Mouse (Mus musculus) left cerebral cortex, adult 9 months (tissue): ENCODE measurements at regions not wholly inside any gene's neighbourhood (a gene's known extent, or its start where the extent isn't known, plus 50 kb on each side); places are given as distances from the start of the nearest gene placed in this dataset.

Experiments
- DNase-seq, 2 experiments: peaks; one replicate each; pipeline ENCODE4 v3.0.0; 2022; ENCODE audit warnings: low spot score in 2 of 2

- DNase-seq: no peak
These were observed 254.8 kb downstream of the Ajap1 start for GRCm38 (mm10) chr4:153227680-153228420.

- DNase-seq: peak in 1 of 2 experiments; percentile 9
These were observed 257.9 kb downstream of the Ajap1 start for GRCm38 (mm10) chr4:153224618-153225177.

DNA sequence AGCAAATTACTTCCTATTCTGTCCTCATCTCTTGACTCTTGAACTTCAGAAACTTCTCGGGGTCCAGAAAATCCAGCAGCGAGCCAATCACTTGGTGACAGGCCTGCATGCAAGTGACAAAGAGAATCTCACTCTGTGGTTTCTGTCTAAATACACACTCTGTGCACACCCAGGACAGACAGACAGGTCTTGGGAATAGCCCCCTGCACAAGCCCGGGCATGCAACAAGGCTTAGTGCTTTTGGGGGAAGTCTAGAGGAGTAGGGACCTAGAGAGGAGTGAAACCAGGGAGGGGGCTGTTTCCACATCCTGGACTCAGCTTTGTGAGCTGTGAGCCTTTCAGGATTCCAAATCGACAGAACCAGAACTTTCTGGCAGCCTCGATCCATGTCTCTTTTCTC, 259.6 kb downstream of the Ajap1 start:
- no peak for DNase-seq

GRCm38 (mm10) chr4:153220485-153220884, 262.1 kb downstream of the Ajap1 start:
- DNase-seq: no peak

DNA sequence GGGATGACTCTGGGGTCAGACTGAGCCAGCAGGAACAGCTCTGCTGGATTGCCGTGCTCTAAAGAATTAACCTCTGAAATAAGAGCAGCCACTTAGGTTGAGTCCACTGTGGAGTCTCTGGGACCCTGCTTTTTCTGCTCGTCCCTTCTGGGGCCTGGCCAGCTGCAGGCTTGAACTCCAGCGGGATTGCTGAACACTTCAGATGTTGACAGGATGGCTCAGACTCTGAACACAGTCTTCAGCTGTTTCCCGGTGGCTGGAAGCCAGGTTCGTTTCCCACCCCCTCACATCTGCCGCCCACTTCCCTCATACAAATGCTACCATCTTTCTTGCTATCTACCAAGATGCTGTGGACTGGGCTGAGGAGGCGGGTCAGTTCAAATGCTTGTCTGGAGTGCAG, 262.5 kb downstream of the Ajap1 start:
- DNase-seq: peak in 1 of 2 experiments; percentile 35

DNA sequence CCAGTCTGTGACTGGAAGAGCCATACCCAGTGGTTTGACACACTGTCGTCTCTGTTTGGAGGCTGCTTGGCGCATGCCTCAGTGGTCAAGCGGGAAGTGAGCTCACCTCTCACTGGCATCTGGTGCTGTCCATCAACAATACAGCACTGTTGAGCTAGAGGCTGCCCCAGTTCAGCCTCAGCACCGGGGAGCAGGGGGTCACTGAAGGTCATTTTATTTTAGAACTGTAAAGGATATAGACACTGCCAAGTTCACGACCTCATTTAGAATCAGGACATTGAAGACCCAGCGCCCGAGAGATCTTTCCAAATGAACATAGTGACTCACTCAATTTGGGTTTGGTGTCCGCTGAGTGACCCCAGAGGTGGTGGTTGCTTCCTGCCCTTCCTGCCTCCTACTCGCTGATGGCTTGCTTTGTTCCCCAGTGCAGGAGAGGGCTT, 265.1 kb downstream of the Ajap1 start:
- DNase-seq: peak in 1 of 2 experiments; percentile 43

GRCm38 (mm10) chr4:153212095-153212494, 270.5 kb downstream of the Ajap1 start:
- DNase-seq: no peak

- no peak for DNase-seq
These were observed 273.8 kb downstream of the Ajap1 start for GRCm38 (mm10) chr4:153208822-153209221.

DNA sequence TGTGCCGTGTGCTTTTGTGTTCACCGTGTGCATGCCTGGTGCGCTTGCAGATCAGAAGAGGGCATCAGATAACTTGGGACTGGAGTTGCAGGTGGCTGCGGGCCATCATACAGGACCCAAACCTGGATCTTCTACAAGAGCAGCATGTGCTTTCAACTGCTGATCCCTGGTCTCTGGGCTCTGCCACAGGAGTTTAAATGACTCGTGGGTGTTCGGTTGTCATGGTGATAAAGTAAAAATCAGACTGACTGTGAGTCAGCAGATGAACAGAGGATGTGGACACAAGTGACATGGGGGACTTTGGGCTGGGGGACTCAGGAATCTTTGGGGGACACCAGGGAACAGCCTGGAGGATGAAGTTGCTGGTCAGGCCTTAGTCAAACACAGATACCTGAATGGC, 274.4 kb downstream of the Ajap1 start:
- DNase-seq: no peak

DNA sequence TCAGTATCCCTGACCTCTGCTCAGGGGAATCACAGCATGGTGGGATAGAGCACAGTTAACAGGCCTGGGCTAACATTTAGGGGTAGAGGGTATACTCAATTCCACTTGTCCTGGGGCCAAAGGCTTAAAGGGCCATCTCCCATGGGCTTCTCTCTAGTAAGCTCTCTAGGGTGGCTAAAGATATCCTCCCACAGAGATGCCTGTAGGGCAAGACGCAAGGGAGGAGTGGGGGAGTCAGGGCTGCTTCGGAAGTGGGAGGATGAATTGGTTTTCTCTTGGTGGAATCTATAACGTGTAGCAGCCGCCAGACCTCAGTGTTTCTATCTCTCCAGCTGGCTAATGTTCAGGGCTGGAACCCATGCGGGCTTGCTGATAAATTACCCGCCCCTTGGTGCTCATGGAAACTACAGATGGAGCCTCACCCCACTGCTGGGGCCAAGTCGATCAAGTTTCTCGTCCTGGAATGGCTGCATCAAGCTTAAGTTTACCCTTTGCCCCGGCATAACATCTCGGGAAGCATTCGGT, 275.0 kb downstream of the Ajap1 start:
- no peak for DNase-seq

DNA sequence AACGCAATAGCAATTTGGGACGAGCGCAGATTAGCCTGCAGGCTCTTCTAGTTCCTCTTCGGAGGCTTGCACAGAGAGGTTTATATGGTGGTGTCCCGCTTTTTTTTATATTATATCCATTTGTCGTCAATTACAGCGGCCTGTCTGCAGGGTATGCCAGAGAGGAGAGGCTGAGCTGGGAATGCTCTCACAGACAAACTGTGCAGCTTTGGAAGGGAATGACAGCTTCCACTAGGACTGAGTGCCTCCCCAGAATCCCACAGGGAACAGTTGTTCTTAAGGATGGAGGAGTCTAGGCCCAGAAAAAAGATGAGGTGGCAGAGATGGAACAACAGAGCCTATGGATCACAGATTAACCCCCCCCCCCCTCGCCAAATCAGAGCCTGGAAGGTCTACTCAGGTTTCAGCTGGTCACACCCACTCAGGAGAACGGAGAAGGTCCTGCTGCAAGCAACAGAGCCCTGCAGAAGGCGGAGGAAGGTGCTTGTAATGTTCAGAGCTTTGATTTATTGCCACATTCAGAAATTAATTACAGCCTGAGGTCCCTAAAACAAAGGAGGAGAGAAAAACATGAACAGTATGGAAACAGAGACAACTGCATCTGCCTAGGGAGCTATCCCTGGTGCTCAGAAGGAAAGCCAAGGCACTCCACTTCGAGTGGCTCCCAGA, 275.7 kb downstream of the Ajap1 start:
- no peak for DNase-seq

DNA sequence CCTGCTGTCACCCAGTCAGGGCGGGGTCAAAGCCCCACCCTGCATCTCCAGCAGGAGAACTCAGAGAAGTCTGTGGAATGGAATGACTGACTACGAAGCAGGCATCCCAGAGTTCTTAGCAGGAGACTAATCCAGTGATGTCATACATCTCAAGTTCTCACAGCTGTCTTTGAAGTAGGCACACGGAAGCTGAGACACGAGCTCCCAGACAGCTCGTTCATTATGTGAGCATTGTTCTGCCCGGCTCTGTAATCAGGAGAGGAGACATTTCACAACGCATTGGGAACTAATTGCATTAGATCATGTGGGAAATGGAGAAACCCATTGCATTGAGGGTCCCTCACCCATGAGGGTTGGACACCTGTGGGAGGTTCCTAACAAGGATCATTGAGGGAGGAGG, 277.8 kb downstream of the Ajap1 start:
- no peak for DNase-seq

GRCm38 (mm10) chr4:153200799-153201770, 281.5 kb downstream of the Ajap1 start:
- no peak for DNase-seq

GRCm38 (mm10) chr4:153189485-153189884, 293.1 kb downstream of the Ajap1 start:
- DNase-seq: no peak

DNA sequence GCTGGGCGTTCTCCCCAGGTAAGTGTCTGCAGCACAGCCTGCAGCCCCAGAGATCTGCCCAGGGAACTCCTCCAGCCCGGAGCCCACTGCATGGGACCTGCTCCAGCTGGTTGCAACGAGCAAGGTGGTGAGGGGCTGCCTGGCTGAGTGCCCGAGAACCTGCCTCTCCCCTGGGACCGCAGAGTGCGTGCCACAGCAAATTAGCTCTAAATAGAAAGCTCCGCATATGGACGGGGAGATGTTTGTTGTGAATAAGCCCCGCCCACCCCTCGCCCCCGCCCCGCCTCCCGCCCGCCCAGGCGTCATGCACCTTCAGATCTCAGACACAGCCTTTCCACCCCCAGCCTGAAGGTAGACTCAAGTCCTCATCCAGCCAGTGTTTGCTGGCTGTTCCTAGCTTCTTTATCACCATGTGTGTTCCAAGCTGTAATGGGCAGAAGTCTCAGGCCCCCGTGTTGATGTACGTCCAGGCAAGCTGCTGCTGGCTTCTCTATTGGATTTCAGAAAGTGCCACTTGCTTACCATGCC, 294.0 kb downstream of the Ajap1 start:
- peak in 1 of 2 experiments; percentile 25 for DNase-seq

DNA sequence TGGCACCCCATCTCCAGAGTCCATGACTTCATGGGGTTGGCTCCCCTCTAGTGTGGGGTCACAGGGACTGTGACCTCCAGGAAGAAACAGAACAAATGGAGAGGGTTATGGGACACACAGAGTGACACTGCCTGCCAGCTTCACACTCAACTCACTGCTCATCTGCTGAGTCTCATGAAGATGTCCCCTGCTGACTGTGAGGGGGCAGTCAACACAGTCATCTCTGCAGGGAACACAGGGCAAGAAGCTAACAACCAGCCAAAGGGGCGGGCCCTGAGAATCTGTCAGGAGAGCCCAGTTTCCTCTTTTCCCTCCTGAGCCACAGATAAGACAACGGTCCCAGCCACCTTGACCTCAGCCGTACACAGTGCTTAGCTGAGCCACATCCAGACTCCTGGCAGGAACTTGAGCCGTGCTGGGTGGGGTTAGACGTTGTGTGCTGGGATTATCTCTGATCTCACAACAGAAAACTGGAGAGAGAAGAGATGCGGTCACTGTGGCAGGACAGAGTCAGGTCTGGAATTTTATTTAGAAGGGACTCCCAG, 294.6 kb downstream of the Ajap1 start:
- DNase-seq: no peak

DNA sequence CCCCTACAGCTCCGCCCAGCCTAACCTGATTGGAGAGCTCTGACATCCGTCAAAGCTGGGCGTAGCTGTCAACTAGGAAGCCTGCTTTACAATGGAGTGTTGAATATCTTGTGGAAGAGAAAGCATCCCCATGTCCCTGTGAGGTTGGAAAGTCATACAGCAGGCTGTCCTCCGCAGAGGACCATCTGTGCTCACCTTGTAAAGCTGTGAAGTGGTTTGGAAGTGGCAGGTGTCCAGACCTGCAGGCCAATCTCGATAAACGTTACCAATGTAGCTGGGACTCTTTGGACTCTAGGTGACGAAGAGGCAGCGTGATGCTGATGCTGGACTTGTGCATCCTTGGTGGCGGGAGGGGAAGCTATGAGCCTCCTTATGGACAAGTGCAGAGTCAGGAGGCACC, 305.1 kb downstream of the Ajap1 start:
- DNase-seq: no peak

DNA sequence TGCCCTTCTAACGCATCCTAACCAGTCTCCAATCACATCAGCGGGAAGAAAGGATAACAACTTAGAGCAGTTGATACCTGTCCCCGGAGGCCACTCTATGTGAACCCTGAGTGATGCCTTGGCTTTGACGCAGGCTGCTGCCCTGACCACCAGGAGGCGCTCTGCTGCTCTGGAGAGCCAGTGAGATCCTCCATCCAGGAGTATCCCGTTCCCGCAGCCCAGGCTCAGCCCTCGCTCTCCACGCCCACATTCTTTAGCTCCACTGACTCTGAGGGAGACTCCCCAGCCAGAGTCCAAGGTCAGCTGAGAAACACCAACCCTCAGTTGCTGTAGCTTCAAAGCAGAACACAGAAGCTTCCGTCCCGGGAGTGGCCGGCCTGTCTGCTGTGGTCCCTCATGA, 307.0 kb downstream of the Ajap1 start:
- peak in 1 of 2 experiments; percentile 45 for DNase-seq

- DNase-seq: no peak
These were observed 307.5 kb downstream of the Ajap1 start for GRCm38 (mm10) chr4:153175077-153175476.

GRCm38 (mm10) chr4:153169991-153170390, 312.6 kb downstream of the Ajap1 start:
- no peak for DNase-seq

GRCm38 (mm10) chr4:153164810-153165209, 317.8 kb downstream of the Ajap1 start:
- DNase-seq: no peak
